Comparison of ENCODE assay signal across 8 mouse cellular contexts in the genomic region with DNA sequence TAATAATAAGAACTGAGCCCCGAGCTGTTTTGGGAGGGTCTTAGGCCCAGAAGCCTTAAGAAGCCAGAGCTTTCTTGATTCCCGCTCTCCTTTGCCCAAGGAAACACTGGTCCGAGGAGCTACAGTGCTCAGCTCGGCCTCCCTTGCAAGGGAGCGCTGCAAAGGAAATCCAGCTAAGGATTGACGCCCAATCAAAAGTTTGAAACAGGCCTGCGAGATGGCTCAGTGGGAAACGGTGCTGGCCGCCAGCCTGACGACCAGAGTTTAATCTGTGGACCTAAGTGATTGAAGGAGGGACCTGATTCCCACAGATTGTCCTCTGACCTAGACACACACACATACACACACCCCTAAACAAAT. TPM values are rescaled to one million over a fixed set of nuclear protein-coding genes. Genes with fewer than 3 reads are reported as not detected.
DNase-seq lines count a peak whose midpoint lies in the region; ATAC-seq and TF ChIP-seq lines count a peak whose summit lies in the region.

No protein-coding gene starts in this region.

- H3K9me3 ChIP-seq in hindbrain, embryonic 10.5 days: no peaks in the 10 kb centered on the region
- no peaks in the 10 kb centered on the region for H3K9me3 ChIP-seq in liver, embryonic 13.5 days (replicated peaks)

- TF ChIP-seq CTCF in kidney, adult 2 months (conservative IDR thresholded peaks at IDR 0.05; ENCODE audit: insufficient read depth, insufficient read length, low read depth, low read length): no peak

- WGBS in kidney, adult 2 months: 19% methylated on average over 10 of the region's 10 CpGs
- 1% methylated on average over 10 of the region's 10 CpGs for WGBS in hindbrain, embryonic 10.5 days
- WGBS in liver, embryonic 13.5 days (ENCODE audit: insufficient replicate concordance): 11% methylated on average over 10 of the region's 10 CpGs

- H3K4me3 ChIP-seq in kidney, adult 2 months (ENCODE audit: insufficient read depth, low read depth, low read length): peak overlapping the region; percentile 64
- H3K4me3 ChIP-seq in brown adipose tissue, adult 24 weeks (ENCODE audit: insufficient read depth, low read depth, low read length): peak overlapping the region; percentile 76
- H3K4me3 ChIP-seq in hindbrain, embryonic 10.5 days: peak overlapping the region; percentile 64
- peak overlapping the region; percentile 77 for H3K4me3 ChIP-seq in liver, embryonic 13.5 days (replicated peaks)

- DNase-seq in kidney, adult 2 months: no peak
- no peak for DNase-seq in kidney, adult 8-10 months
- DNase-seq in hindbrain, embryonic 10.5 days (ENCODE audit: low spot score): no peak
- DNase-seq in liver, embryonic 13.5 days: no peak
- DNase-seq in right cerebral cortex, postnatal 14 days: no peak

- peak overlapping the region; percentile 75 for H3K9ac ChIP-seq in liver, embryonic 13.5 days

- no peak for TF ChIP-seq POLR2A in kidney, adult 2 months (IDR thresholded peaks at IDR 0.05; ENCODE audit: low read depth, low read length)

- H3K27me3 ChIP-seq in kidney, adult 2 months (replicated peaks; ENCODE audit: control insufficient read depth, insufficient read depth, low read length): no peaks in the 10 kb centered on the region
- peaks cover 34% of the 10 kb centered on the region for H3K27me3 ChIP-seq in hindbrain, embryonic 10.5 days (ENCODE audit: insufficient read depth, poor library complexity, severe bottlenecking)
- H3K27me3 ChIP-seq in liver, embryonic 13.5 days: peaks cover 47% of the 10 kb centered on the region

- peak overlapping the region; percentile 98 for H3K4me2 ChIP-seq in liver, embryonic 13.5 days

- peaks cover 10% of the 10 kb centered on the region for H3K4me1 ChIP-seq in kidney, adult 2 months (ENCODE audit: control insufficient read depth, insufficient read depth, low read length)
- peaks cover 15% of the 10 kb centered on the region for H3K4me1 ChIP-seq in brown adipose tissue, adult 24 weeks (ENCODE audit: control insufficient read depth, insufficient read depth, insufficient read length, low read length)
- H3K4me1 ChIP-seq in hindbrain, embryonic 10.5 days (replicated peaks): peaks cover 74% of the 10 kb centered on the region
- H3K4me1 ChIP-seq in liver, embryonic 13.5 days (replicated peaks): peaks cover 60% of the 10 kb centered on the region

- no peak for ATAC-seq in liver, embryonic 13.5 days (ENCODE audit: low read depth)
- ATAC-seq in inflammation-experienced regulatory T-cells, adult 6 months: no peak
- no peak for ATAC-seq in monocyte, adult 5-6 weeks (replicated peaks; ENCODE audit: insufficient number of reproducible peaks, low FRiP score, low TSS enrichment, poor library complexity, severe bottlenecking)

- H3K36me3 ChIP-seq in kidney, adult 2 months (ENCODE audit: control insufficient read depth, insufficient read depth, low read length): no peaks in the 10 kb centered on the region
- peaks cover 20% of the 10 kb centered on the region for H3K36me3 ChIP-seq in hindbrain, embryonic 10.5 days
- H3K36me3 ChIP-seq in liver, embryonic 13.5 days: no peaks in the 10 kb centered on the region

- peak overlapping the region; percentile 74 for H3K27ac ChIP-seq in kidney, adult 2 months (ENCODE audit: insufficient read depth, low read depth, low read length)
- H3K27ac ChIP-seq in brown adipose tissue, adult 24 weeks (replicated peaks; ENCODE audit: low read depth, low read length): peak overlapping the region; percentile 76
- peak overlapping the region; percentile 90 for H3K27ac ChIP-seq in hindbrain, embryonic 10.5 days
- peak overlapping the region; percentile 79 for H3K27ac ChIP-seq in liver, embryonic 13.5 days

RNA-seq across cellular contexts. Expression of a gene that starts 1.1 kb away (rescaled TPM):
- 2.7 and 3.2 TPM in 2 replicates for polyA plus RNA-seq in kidney, adult 2 months (2012; rRNA removed)
- polyA plus RNA-seq in brown adipose tissue, adult 24 weeks (2012; ENCODE audit: insufficient read depth, insufficient read length, missing spikeins): 13.4 and 16.1 TPM in 2 replicates
- 5.3 and 9.1 TPM in 2 replicates for polyA plus RNA-seq in hindbrain, embryonic 10.5 days (2016; fragmentation: Nextera tagmentation; extraction: Ambion mirVana)
- polyA plus RNA-seq in liver, embryonic 13.5 days (2015; fragmentation: Nextera tagmentation; extraction: Ambion mirVana): 3.4 and 3.8 TPM in 2 replicates
- polyA plus RNA-seq in inflammation-experienced regulatory T-cells, adult 6 months (2017; shearing (Covaris generic)): 1 to 10 TPM in 2 of 3 experiments, under 1 TPM in 1; 0.88 to 3.8 (median 3.5) TPM
- total RNA-seq in monocyte, adult 5-6 weeks (2017): 3.7 to 13.8 TPM (median 7.7 TPM) in 3 replicates

RNA-seq across cellular contexts. Expression of a gene that starts 2.0 kb away (rescaled TPM):
- polyA plus RNA-seq in kidney, adult 2 months (2012; rRNA removed): 19.4 and 24.4 TPM in 2 replicates
- polyA plus RNA-seq in brown adipose tissue, adult 24 weeks (2012; ENCODE audit: insufficient read depth, insufficient read length, missing spikeins): 7.7 and 8.4 TPM in 2 replicates
- polyA plus RNA-seq in hindbrain, embryonic 10.5 days (2016; fragmentation: Nextera tagmentation; extraction: Ambion mirVana): 32.4 and 41.6 TPM in 2 replicates
- 5.1 and 5.5 TPM in 2 replicates for polyA plus RNA-seq in liver, embryonic 13.5 days (2015; fragmentation: Nextera tagmentation; extraction: Ambion mirVana)
- polyA plus RNA-seq in inflammation-experienced regulatory T-cells, adult 6 months (2017; shearing (Covaris generic)): 10 to 100 TPM in 1 of 3 experiments, 1 to 10 TPM in 2; 8.5 to 14.3 (median 8.7) TPM
- 0.68 TPM in 1 of 3 replicates, not detected in the others for total RNA-seq in monocyte, adult 5-6 weeks (2017)

RNA-seq across cellular contexts. Expression of a gene that starts 5.2 kb away (rescaled TPM):
- not detected in 2 replicates for polyA plus RNA-seq in kidney, adult 2 months (2012; rRNA removed)
- polyA plus RNA-seq in brown adipose tissue, adult 24 weeks (2012; ENCODE audit: insufficient read depth, insufficient read length, missing spikeins): not detected in 2 replicates
- polyA plus RNA-seq in hindbrain, embryonic 10.5 days (2016; fragmentation: Nextera tagmentation; extraction: Ambion mirVana): 0.12 and 0.21 TPM in 2 replicates
- 0.10 TPM in 1 of 2 replicates, not detected in the other for polyA plus RNA-seq in liver, embryonic 13.5 days (2015; fragmentation: Nextera tagmentation; extraction: Ambion mirVana)
- 1 to 10 TPM in 1 of 3 experiments, under 1 TPM in 2; 0.33 to 1.6 (median 0.74) TPM for polyA plus RNA-seq in inflammation-experienced regulatory T-cells, adult 6 months (2017; shearing (Covaris generic))
- total RNA-seq in monocyte, adult 5-6 weeks (2017): not detected in 3 replicates

RNA-seq across cellular contexts. Expression of a gene that starts 20.4 kb away (rescaled TPM):
- 53.2 and 58.5 TPM in 2 replicates for polyA plus RNA-seq in kidney, adult 2 months (2012; rRNA removed)
- polyA plus RNA-seq in brown adipose tissue, adult 24 weeks (2012; ENCODE audit: insufficient read depth, insufficient read length, missing spikeins): 13.6 and 15.6 TPM in 2 replicates
- polyA plus RNA-seq in hindbrain, embryonic 10.5 days (2016; fragmentation: Nextera tagmentation; extraction: Ambion mirVana): 14.2 and 14.8 TPM in 2 replicates
- 1.8 and 1.9 TPM in 2 replicates for polyA plus RNA-seq in liver, embryonic 13.5 days (2015; fragmentation: Nextera tagmentation; extraction: Ambion mirVana)
- polyA plus RNA-seq in inflammation-experienced regulatory T-cells, adult 6 months (2017; shearing (Covaris generic)): 10 to 100 TPM in 2 of 3 experiments, 1 to 10 TPM in 1; 9.4 to 13.7 (median 11.0) TPM
- total RNA-seq in monocyte, adult 5-6 weeks (2017): 10.6 to 14.7 TPM (median 13.6 TPM) in 3 replicates

RNA-seq across cellular contexts. Expression of a gene that starts 24.3 kb away (rescaled TPM):
- 22.3 and 31.4 TPM in 2 replicates for polyA plus RNA-seq in kidney, adult 2 months (2012; rRNA removed)
- 1.2 and 1.6 TPM in 2 replicates for polyA plus RNA-seq in brown adipose tissue, adult 24 weeks (2012; ENCODE audit: insufficient read depth, insufficient read length, missing spikeins)
- 11.1 and 16.7 TPM in 2 replicates for polyA plus RNA-seq in hindbrain, embryonic 10.5 days (2016; fragmentation: Nextera tagmentation; extraction: Ambion mirVana)
- 0.81 and 1.0 TPM in 2 replicates for polyA plus RNA-seq in liver, embryonic 13.5 days (2015; fragmentation: Nextera tagmentation; extraction: Ambion mirVana)
- polyA plus RNA-seq in inflammation-experienced regulatory T-cells, adult 6 months (2017; shearing (Covaris generic)): 1 to 10 TPM in 1 of 3 experiments, under 1 TPM in 2; 0.39 to 1.6 (median 0.91) TPM
- 0.58 TPM in 1 of 3 replicates, not detected in the others for total RNA-seq in monocyte, adult 5-6 weeks (2017)
